Mouse (Mus musculus): ENCODE measurements around the gene Eral1.
A peak's percentile ranks its signal among the peaks of the same experiment; 100 is the strongest.

Eral1 gene

DNA sequence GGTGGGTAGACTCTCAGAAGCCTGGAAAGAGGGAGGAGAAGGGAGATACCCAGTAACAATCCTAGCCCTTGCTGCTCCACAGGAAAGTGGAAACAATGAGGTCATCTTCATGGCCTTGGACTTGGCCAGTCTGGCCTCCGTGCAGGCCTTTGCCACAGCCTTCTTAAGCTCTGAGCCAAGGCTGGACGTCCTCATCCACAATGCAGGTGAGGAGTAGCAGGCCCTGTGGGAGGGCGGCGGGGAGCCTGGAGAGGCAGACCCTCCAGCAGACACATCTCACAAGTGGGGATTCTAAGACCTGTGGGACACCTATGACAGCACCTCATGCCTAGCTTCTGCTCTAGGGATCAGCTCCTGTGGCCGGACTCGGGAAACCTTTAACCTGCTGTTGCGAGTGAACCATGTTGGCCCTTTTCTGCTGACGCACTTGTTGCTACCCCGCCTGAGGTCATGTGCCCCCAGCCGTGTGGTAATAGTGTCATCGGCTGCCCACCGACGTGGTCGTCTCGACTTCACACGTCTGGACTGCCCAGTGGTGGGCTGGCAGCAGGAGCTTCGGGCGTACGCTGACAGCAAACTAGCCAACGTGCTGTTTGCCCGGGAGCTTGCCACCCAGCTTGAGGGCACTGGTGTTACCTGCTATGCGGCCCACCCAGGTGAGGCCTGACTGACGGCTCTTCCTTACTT is 46.1 kb downstream of the Eral1 start:
- no peak for DNase-seq

DNA sequence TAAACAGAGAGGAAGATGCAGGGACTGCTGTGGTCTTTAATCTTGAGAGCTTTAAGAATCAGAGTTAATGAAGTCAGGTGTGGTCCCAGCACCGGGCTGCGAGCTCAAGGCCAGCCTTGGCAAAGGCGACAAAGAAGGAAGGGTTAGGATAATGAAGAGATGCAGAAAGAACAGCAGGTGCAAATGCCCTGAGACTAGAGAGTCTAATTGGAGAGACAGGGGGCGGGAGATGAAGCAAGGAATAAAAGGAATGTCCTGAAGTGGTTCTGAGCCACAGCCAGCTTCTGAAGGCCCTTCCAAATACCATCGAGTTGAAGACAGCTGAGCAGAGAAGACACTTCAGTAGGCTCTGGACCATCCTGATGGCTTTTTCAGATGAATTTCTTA is 47.4 kb downstream of the Eral1 start:
- no peak for DNase-seq

DNA sequence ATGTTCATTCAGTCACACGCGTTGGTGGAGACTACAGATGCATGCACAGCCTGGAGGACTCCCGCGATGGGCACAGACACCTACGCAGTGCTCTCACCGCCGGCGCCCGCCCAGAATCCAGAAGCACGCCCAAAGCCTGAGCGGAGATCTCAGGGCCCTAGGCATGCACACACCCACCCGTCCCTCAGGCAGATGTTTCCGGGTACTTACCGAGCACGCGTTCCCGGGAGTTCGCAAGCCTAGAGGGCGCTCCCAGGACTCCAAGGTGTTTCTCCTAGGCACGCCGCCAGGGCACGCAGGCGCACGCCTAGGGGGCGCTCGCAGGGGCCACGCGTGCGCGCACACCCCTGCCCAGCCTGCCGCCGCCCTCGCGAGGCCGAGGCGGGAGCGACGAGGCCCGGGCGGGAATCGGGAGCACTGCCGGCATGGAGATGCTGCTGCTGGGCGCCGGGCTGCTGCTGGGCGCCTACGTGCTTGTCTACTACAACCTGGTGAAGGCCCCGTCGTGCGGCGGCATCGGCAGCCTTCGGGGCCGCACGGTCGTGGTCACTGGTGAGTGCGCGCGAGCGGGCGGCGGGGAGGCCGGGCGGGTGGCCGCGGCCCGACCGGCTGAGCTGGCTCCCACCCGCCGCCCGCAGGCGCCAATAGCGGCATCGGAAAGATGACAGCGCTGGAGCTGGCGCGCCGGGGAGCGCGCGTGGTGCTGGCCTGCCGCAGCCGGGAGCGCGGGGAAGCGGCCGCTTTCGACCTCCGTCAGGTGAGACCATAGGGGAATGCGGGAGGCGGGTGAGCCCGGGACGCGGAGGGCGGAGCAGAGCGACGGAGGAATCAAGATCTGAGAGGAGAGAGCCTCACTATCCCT is 48.0 kb downstream of the Eral1 start, which contains the start of gene Dhrs13:
Dhrs13 (plus strand) TSS at position 334 of the 862 bp plus-strand sequence.
- DNase-seq = peak; percentile 95

DNA sequence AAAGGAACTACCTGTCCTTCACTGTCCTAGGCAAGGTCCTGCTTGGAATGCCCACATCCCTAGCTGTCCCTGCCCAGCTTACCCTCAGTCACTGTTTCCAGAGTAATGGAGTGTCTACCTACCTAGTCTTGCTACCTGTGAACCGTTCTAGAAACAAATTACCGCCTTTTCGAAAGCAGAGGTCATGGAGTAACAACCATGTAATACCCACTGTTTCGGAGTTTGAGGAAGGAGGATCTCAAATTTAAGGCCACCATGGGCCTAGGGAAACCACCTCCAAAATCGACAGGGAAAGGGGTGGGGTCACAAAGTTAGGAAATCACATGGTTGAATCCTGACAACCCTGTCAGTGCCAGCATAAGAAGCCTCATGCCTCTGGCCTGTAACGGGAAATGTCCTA is 48.8 kb downstream of the Eral1 start:
- DNase-seq = no peak

DNA sequence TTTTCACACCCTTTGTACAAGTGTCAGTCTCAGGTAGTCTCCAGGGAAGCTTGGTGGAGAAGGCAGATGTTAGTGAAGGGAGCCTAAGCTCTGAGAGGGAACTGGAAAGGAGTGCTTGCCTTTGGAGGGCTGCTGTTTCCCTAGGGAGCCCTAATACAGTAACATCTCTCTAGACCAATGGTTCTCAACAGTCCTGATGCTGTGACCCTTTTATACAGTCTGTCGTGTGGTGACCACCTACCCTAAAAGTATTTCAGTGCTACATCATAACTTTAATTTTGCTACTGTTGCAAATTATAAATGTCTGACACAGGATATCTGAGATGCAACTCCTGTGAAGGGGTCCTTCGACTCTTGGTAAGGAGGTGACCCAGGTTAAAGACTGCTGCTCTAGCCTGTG is 49.6 kb downstream of the Eral1 start:
- no peak for DNase-seq

DNA sequence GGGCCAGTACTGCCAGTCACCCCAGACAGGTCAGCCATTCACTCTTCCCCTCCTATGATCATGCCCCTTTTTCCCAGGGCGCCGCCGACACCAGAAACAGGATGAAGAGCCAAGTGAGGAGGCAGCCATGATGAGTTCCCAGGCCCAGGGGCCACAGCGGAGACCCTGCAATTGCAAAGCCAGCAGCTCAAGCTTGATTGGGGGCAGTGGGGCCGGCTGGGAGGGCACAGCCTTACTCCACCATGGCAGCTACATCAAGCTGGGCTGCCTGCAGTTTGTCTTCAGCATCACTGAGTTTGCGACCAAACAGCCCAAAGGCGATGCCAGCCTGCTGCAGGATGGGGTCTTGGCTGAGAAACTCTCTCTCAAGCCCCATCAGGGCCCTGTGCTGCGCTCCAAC is 50.9 kb downstream of the Eral1 start:
- DNase-seq = no peak

DNA sequence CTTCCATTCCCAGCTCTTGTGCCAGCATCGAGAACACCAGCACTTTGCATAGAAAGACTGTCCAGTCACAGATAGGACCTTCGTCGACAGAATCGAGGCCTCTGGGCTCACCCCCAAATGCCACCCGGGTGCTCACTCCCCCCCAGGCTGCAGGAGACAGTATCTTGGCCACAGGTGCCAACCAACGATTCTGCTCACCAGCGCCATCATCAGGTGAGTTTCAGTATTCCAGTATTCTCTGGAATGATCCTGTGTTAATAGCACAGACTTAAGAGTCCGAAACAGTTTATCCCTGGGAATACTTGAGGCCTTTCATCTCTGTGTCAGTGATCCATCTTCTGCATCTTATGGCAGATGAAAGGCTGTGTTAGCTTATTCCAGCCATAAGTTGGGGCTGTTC is 56.6 kb downstream of the Eral1 start:
- DNase-seq = peak; percentile 29

All from thymus, postnatal 25 days (tissue).